Mouse (Mus musculus) thymus, adult 18-20 months (tissue): ENCODE measurements around the gene Sohlh1.
A peak's percentile ranks its signal among the peaks of the same experiment; 100 is the strongest.
"Not testable (repeated sequence)": the region's sequence is repeated elsewhere in the genome, so short reads cannot be mapped to it uniquely, and the experiment has no call there.

Experiments used
- DNase-seq, 2 experiments: peaks; one replicate each; pipeline ENCODE4 v3.0.0; 2022; ENCODE audit warnings: mixed read lengths in 2 of 2

Gene Sohlh1

GRCm38 (mm10) chr2:25830786-25831185 is 16.3 kb downstream of the Sohlh1 start:
- no peak for DNase-seq

GRCm38 (mm10) chr2:25828344-25828947 is 18.6 kb downstream of the Sohlh1 start:
- peak in 1 of 2 experiments; percentile 42 for DNase-seq

- no peak for DNase-seq
Measured at GRCm38 (mm10) chr2:25824751-25825150, 22.3 kb downstream of the Sohlh1 start.

GRCm38 (mm10) chr2:25822806-25823205 is 24.2 kb downstream of the Sohlh1 start, which contains the start of gene Lcn9:
TSS of gene Lcn9 (plus strand) at chr2:25823153.
- DNase-seq: no peak

- not testable (repeated sequence) for DNase-seq
Measured at GRCm38 (mm10) chr2:25815748-25816147, 31.3 kb downstream of the Sohlh1 start, which contains the start of gene Glt6d1. TSS of gene Glt6d1 (minus strand) at chr2:25815848.

- DNase-seq: no peak
Measured at GRCm38 (mm10) chr2:25813364-25813763, 33.7 kb downstream of the Sohlh1 start.

GRCm38 (mm10) chr2:25811711-25812110 is 35.3 kb downstream of the Sohlh1 start:
- DNase-seq: no peak

- no peak for DNase-seq
Measured at GRCm38 (mm10) chr2:25798065-25798464, 49.0 kb downstream of the Sohlh1 start.

- DNase-seq: no peak
Measured at GRCm38 (mm10) chr2:25797635-25798034, 49.4 kb downstream of the Sohlh1 start.
